Mouse (Mus musculus) lung, adult 2 months (tissue): ENCODE measurements around the gene Scrt2.

Source experiments
- CTCF ChIP-seq: fragments of 200-500 bp; IDR thresholded peaks from 2 replicates; pipeline ENCODE4 v1.5.1; 2011; ENCODE audit warnings: mild to moderate bottlenecking, low read length, control low read depth; ENCODE audit not compliant: insufficient read depth
- POLR2A ChIP-seq: fragments of 200-500 bp; IDR thresholded peaks from 2 replicates; pipeline ENCODE4 v1.6.1; 2011; ENCODE audit warnings: low read depth, mild to moderate bottlenecking, control low read depth, low read length, borderline replicate concordance; ENCODE audit errors: extremely low read depth

- TF ChIP-seq CTCF (no peak), POLR2A (no peak)
Observed at GRCm38 (mm10) chr2:152049611-152050270, 31.6 kb upstream of the Scrt2 start.
